ENCODE assay signal across 31 mouse cellular contexts in genomic region chr19:41030161-41030560, GRCm38 (mm10). TPM values are rescaled to one million over a fixed set of nuclear protein-coding genes. Genes with fewer than 3 reads are reported as not detected.
A peak's percentile ranks its signal among the peaks of the same experiment; 100 is the strongest.
DNase-seq lines count a peak whose midpoint lies in the region; ATAC-seq and TF ChIP-seq lines count a peak whose summit lies in the region.
"Had no signal": no experiment of that assay in that cellular context is flagged by ENCODE, and none has a peak within 500 bp of the region (broad histone marks: within the 10 kb centered on the region; RNA-seq: fewer than 3 reads in every experiment).

No protein-coding gene starts in this region.

- DNase-seq in heart, postnatal 0 days (ENCODE audit: low spot score) = no peak
- DNase-seq in heart, adult 8-10 months (ENCODE audit: low spot score) = no peak
- no peak for DNase-seq in thymus, adult 2 months
- DNase-seq in thymus, postnatal 0 days (ENCODE audit: low spot score) = no peak
- peak; percentile 68 for DNase-seq in thymus, postnatal 25 days
- no peak for DNase-seq in embryo, embryonic 10 days (ENCODE audit: low spot score)
- DNase-seq: adrenal gland, adult 8-10 months; adrenal gland, postnatal 25 days; cerebellum, adult 11 months; cerebellum, adult 2 months; cerebellum, adult 9-11 months; cerebellum, postnatal 25 days; embryo, embryonic 11 days; gastrocnemius, postnatal 25 days; heart, adult 18-20 months had no signal

- no peak overlapping the region for H3K9ac ChIP-seq in heart, postnatal 0 days (replicated peaks; ENCODE audit: low read depth, low read length)
- H3K9ac ChIP-seq: embryonic facial prominence, embryonic 13.5 days; forebrain, embryonic 12.5 days; forebrain, embryonic 15.5 days; heart, embryonic 13.5 days; hindbrain, embryonic 12.5 days; hindbrain, embryonic 15.5 days had no signal

- H3K36me3 ChIP-seq in heart, postnatal 0 days (replicated peaks; ENCODE audit: control insufficient read depth, insufficient read depth, low read length) = no peaks in the 10 kb centered on the region
- peaks cover 27% of the 10 kb centered on the region for H3K36me3 ChIP-seq in thymus, adult 2 months (ENCODE audit: control insufficient read depth, insufficient read depth, low read length)
- H3K36me3 ChIP-seq: embryonic facial prominence, embryonic 10.5 days; embryonic facial prominence, embryonic 13.5 days; forebrain, embryonic 12.5 days; forebrain, embryonic 15.5 days; heart, embryonic 10.5 days; heart, embryonic 13.5 days; hindbrain, embryonic 12.5 days; hindbrain, embryonic 15.5 days had no signal

- TF ChIP-seq CTCF in heart, postnatal 0 days (IDR thresholded peaks at IDR 0.05; ENCODE audit: low read depth) = no peak
- TF ChIP-seq CTCF in thymus, adult 2 months (IDR thresholded peaks at IDR 0.05; ENCODE audit: borderline replicate concordance, control insufficient read depth, extremely low read depth, insufficient read depth, low read length, poor library complexity) = no peak

- no peak for TF ChIP-seq EP300 in heart, postnatal 0 days (IDR thresholded peaks at IDR 0.05; ENCODE audit: low read depth)

- no peak for ATAC-seq in heart, postnatal 0 days (ENCODE audit: insufficient read depth, low read depth)
- ATAC-seq: forebrain, embryonic 15.5 days had no signal

- WGBS in heart, postnatal 0 days = 68% methylated on average over 6 of the region's 6 CpGs
- 7% methylated on average over 6 of the region's 6 CpGs for WGBS in thymus, adult 2 months

- no peaks in the 10 kb centered on the region for H3K27me3 ChIP-seq in heart, postnatal 0 days (ENCODE audit: control insufficient read depth, insufficient read depth, low read length)
- H3K27me3 ChIP-seq in thymus, adult 2 months (ENCODE audit: control insufficient read depth, insufficient read depth, low read length) = no peaks in the 10 kb centered on the region
- H3K27me3 ChIP-seq: forebrain, embryonic 12.5 days; forebrain, embryonic 15.5 days; hindbrain, embryonic 12.5 days; hindbrain, embryonic 15.5 days had no signal

- H3K4me2 ChIP-seq in heart, postnatal 0 days (ENCODE audit: low read depth, low read length) = no peak overlapping the region
- H3K4me2 ChIP-seq: embryonic facial prominence, embryonic 13.5 days; forebrain, embryonic 12.5 days; forebrain, embryonic 15.5 days; heart, embryonic 13.5 days; hindbrain, embryonic 12.5 days; hindbrain, embryonic 15.5 days had no signal

- H3K9me3 ChIP-seq in heart, postnatal 0 days (replicated peaks; ENCODE audit: control insufficient read depth, low read length) = no peaks in the 10 kb centered on the region
- H3K9me3 ChIP-seq: embryonic facial prominence, embryonic 10.5 days; embryonic facial prominence, embryonic 13.5 days; forebrain, embryonic 12.5 days; forebrain, embryonic 15.5 days; heart, embryonic 10.5 days; heart, embryonic 13.5 days; hindbrain, embryonic 12.5 days; hindbrain, embryonic 15.5 days had no signal

- TF ChIP-seq POLR2A in thymus, adult 2 months (IDR thresholded peaks at IDR 0.05; ENCODE audit: control insufficient read depth, extremely low read depth, insufficient read depth, low read length, poor library complexity) = no peak

- H3K4me1 ChIP-seq in heart, postnatal 0 days (ENCODE audit: control insufficient read depth, insufficient read depth) = no peaks in the 10 kb centered on the region
- peaks cover 28% of the 10 kb centered on the region for H3K4me1 ChIP-seq in thymus, adult 2 months (replicated peaks; ENCODE audit: control insufficient read depth, insufficient read depth, low read length)
- H3K4me1 ChIP-seq: embryonic facial prominence, embryonic 10.5 days; embryonic facial prominence, embryonic 13.5 days; forebrain, embryonic 15.5 days; heart, embryonic 10.5 days; heart, embryonic 13.5 days; hindbrain, embryonic 12.5 days; hindbrain, embryonic 15.5 days had no signal

- H3K27ac ChIP-seq in heart, postnatal 0 days (ENCODE audit: low read depth) = no peak overlapping the region
- H3K27ac ChIP-seq in thymus, adult 2 months (ENCODE audit: control insufficient read depth, insufficient read depth, low read length) = peak overlapping the region; percentile 98
- H3K27ac ChIP-seq: embryonic facial prominence, embryonic 10.5 days; embryonic facial prominence, embryonic 13.5 days; forebrain, embryonic 12.5 days; forebrain, embryonic 15.5 days; heart, embryonic 10.5 days; heart, embryonic 13.5 days; hindbrain, embryonic 12.5 days; hindbrain, embryonic 15.5 days had no signal

- peak overlapping the region; percentile 7; the same call in 1 of the 2 replicates for H3K4me3 ChIP-seq in heart, postnatal 0 days (ENCODE audit: low read depth, low read length)
- H3K4me3 ChIP-seq in thymus, adult 2 months (ENCODE audit: control insufficient read depth, insufficient read depth, low read length) = peak overlapping the region; percentile 47
- H3K4me3 ChIP-seq: embryonic facial prominence, embryonic 10.5 days; embryonic facial prominence, embryonic 13.5 days; erythroblast, embryonic 14.5 days; forebrain, embryonic 12.5 days; forebrain, embryonic 15.5 days; heart, embryonic 10.5 days; heart, embryonic 13.5 days; hindbrain, embryonic 12.5 days; hindbrain, embryonic 15.5 days had no signal

RNA-seq across cellular contexts. Expression of gene Dntt, which starts 1.1 kb away (rescaled TPM):
- total RNA-seq in heart, postnatal 0 days (2014; rRNA removed; ENCODE audit: low replicate concordance) = not detected in 2 replicates
- polyA plus RNA-seq in heart, postnatal 0 days (2015; fragmentation: Nextera tagmentation; extraction: Ambion mirVana) = not detected in 2 replicates
- not detected for total RNA-seq in heart, adult 8-10 months (2022)
- polyA plus RNA-seq in thymus, adult 2 months (2012; rRNA removed) = 401 and 406 TPM in 2 replicates
- 140 and 151 TPM in 2 replicates for polyA plus RNA-seq in thymus, postnatal 0 days (2015; fragmentation: Nextera tagmentation; extraction: Ambion mirVana)
- total RNA-seq: adrenal gland, adult 8-10 months; adrenal gland, postnatal 25 days; ES-E14; heart, adult 18-20 months; heart, postnatal 25 days had no signal
- polyA plus RNA-seq: cerebellum, adult 2 months; embryonic facial prominence, embryonic 10.5 days; embryonic facial prominence, embryonic 13.5 days; erythroblast, embryonic 14.5 days; forebrain, embryonic 12.5 days; forebrain, embryonic 15.5 days; heart, embryonic 13.5 days; hindbrain, embryonic 15.5 days had no signal

RNA-seq across cellular contexts. Expression of gene Blnk, which starts 35.8 kb away (rescaled TPM):
- not detected in 2 replicates for total RNA-seq in heart, postnatal 0 days (2014; rRNA removed; ENCODE audit: low replicate concordance)
- polyA plus RNA-seq in heart, postnatal 0 days (2015; fragmentation: Nextera tagmentation; extraction: Ambion mirVana) = 0.26 and 0.29 TPM in 2 replicates
- total RNA-seq in heart, adult 8-10 months (2022) = 1 to 10 TPM in 3 of 4 experiments, under 1 TPM in 1; 0.98 to 2.0 (median 1.7) TPM
- 8.5 and 10.9 TPM in 2 replicates for polyA plus RNA-seq in thymus, adult 2 months (2012; rRNA removed)
- polyA plus RNA-seq in thymus, postnatal 0 days (2015; fragmentation: Nextera tagmentation; extraction: Ambion mirVana) = 4.7 and 5.5 TPM in 2 replicates
- polyA plus RNA-seq: erythroblast, embryonic 14.5 days had no signal

RNA-seq across cellular contexts. Expression of gene Opalin, which starts 46.8 kb away (rescaled TPM):
- total RNA-seq in heart, postnatal 0 days (2014; rRNA removed; ENCODE audit: low replicate concordance) = not detected in 2 replicates
- not detected in 2 replicates for polyA plus RNA-seq in heart, postnatal 0 days (2015; fragmentation: Nextera tagmentation; extraction: Ambion mirVana)
- total RNA-seq in heart, adult 8-10 months (2022) = not detected
- polyA plus RNA-seq in thymus, adult 2 months (2012; rRNA removed) = 0.13 TPM in 1 of 2 replicates, not detected in the other
- 0.09 and 0.12 TPM in 2 replicates for polyA plus RNA-seq in thymus, postnatal 0 days (2015; fragmentation: Nextera tagmentation; extraction: Ambion mirVana)
- total RNA-seq: adrenal gland, adult 8-10 months; adrenal gland, postnatal 25 days; common myeloid progenitor, adult 5-6 weeks; ES-E14; gastrocnemius, adult 8-10 months; gastrocnemius, postnatal 25 days; heart, adult 18-20 months; heart, postnatal 25 days; hematopoietic stem cell, adult 5-6 weeks had no signal
- polyA plus RNA-seq: embryonic facial prominence, embryonic 10.5 days; embryonic facial prominence, embryonic 13.5 days; erythroblast, embryonic 14.5 days; forebrain, embryonic 12.5 days; forebrain, embryonic 15.5 days; gonadal fat pad, adult 2 months; heart, embryonic 10.5 days; heart, embryonic 16.5 days; hindbrain, embryonic 12.5 days; hindbrain, embryonic 15.5 days had no signal

Comparison
In these comparisons a context has a peak if more than half of its experiments do, and no peak if none do; other contexts are left out.
1. RNA of gene Dntt, which starts 1.1 kb away (polyA plus RNA-seq): 401 to 406 TPM in thymus, adult 2 months and 140 to 151 TPM in thymus, postnatal 0 days; not detected in heart, postnatal 0 days; every median in the first group is over 100 times any median in the second.